Mouse (Mus musculus): ENCODE results near the gene Ndc80. TPM values are rescaled to one million over a fixed set of nuclear protein-coding genes. Genes with fewer than 3 reads are reported as not detected.
"Not testable (repeated sequence)": the region's sequence is repeated elsewhere in the genome, so short reads cannot be mapped to it uniquely, and the experiment has no call there.

Gene Ndc80
- polyA plus RNA-seq (2015; fragmentation: Nextera tagmentation; extraction: Ambion mirVana): 10.3 and 11.5 TPM in 2 replicates

DNA sequence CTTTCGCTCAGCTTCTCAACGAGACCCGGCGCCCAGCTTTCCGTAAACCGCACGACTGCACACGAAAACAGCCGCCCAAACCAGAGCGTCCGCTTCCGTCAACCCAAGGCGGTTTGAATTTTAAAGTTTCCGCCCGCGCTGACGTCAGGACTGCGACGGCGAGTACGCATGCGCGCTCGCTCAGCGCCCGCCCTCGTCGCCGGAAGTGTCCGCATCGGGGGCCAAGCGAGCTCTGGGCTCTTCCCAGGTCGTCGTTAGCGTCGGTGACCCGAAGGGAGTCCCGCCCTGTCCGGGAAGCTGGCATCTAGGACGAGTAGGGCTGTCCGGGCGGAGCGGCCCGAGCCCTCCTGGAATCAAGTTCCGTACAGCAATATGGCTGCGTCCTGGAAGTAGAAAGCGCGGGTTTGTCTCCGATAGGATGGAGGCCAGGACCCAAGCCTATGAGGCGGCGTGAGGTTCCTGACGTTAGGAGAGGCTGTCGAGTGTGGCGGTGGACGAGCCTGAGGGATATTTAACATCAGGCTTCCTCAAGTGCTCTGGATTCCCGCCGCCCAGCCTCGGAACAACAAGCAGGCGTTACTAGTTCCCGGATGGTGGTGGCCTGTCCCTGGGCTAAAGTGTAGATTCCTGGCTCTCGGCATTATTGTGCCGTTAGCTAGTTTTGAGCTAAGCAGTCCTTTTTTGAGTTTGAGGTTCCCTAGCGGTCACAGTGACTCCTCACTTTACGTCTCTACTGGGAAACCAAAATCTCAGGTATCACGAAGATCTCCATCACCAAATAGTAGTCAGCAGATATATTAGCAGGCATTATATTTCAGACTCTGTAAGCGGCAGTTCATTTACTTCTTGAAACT, at the start of gene Ndc80:
Gene Ndc80, minus strand, starts transcription at position 147 of the 854 bp plus-strand sequence.
- WGBS: under 1% methylated on average over 66 of the region's 66 CpGs

DNA sequence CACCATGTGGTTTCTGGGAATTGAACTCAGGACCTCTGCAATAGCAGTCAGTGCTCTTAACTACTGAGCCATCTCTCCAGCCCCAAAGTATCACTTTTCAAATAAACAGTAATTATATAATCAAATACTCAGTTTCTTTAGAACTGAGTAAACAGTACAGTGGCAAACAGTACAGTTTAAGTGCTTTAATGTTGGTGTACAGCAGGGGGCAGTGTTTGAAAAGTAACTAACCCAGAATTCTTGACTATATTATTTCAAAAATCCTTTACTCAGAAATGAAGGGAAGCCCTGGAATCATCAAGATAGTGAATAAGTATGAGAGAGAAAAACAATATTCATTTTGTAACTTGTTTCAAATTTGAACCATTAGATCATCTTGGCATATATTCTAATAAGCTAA, 35.0 kb upstream of the Ndc80 start:
- H3K4me3 ChIP-seq: no peak overlapping the region
- no peaks in the 10 kb centered on the region for H3K27me3 ChIP-seq
- H3K36me3 ChIP-seq: no peaks in the 10 kb centered on the region
- H3K4me1 ChIP-seq (replicated peaks): no peaks in the 10 kb centered on the region
- H3K4me2 ChIP-seq: no peak overlapping the region
- no peak overlapping the region for H3K9ac ChIP-seq
- ATAC-seq (ENCODE audit: low FRiP score): no peak
- H3K9me3 ChIP-seq: no peaks in the 10 kb centered on the region
- H3K27ac ChIP-seq: no peak overlapping the region

More for the DNA sequence above, at the start of gene Ndc80:
- Histone ChIP-seq H3K27ac (peak within 1 kb of the TSS; percentile 98), H3K4me2 (peak within 1 kb of the TSS; percentile 77), H3K36me3 (no peaks in the 10 kb centered on the region), H3K9me3 (no peaks in the 10 kb centered on the region), H3K4me3 (peak within 1 kb of the TSS; percentile 53), H3K4me1 (replicated peaks) (peaks cover 17% of the 10 kb centered on the region), H3K27me3 (no peaks in the 10 kb centered on the region), H3K9ac (peak within 1 kb of the TSS; percentile 72)
- peak; percentile 98 for ATAC-seq (ENCODE audit: low FRiP score)

DNA sequence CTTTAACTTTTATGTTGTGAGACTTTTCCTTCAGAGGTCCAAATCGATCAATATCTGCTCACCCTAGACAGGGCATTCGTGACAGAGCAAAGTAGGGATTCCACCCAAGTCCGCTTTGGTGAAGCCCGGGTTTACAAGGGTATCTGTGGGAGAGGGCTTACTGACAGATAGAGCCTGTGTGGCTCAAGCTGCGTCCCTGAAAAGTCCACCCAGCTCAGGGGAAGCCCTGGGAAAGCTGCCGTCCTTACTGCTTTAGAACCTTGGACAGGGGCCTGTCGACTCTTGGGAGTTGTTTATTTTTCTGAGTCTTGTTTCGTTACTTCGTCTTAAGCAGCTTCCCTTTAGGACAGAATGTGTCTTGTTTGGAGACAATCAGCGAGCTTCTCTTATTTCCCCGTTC, 26.2 kb upstream of the Ndc80 start:
- Histone ChIP-seq H3K4me1 (replicated peaks) (peaks cover 13% of the 10 kb centered on the region), H3K9ac (no peak overlapping the region), H3K27me3 (peaks cover 43% of the 10 kb centered on the region), H3K4me3 (peak overlapping the region; percentile 79), H3K4me2 (peak overlapping the region; percentile 94; the same call in 1 of the 2 replicates), H3K36me3 (no peaks in the 10 kb centered on the region), H3K9me3 (no peaks in the 10 kb centered on the region), H3K27ac (no peak overlapping the region)
- ATAC-seq (ENCODE audit: low FRiP score): no peak
- 15% methylated on average over 11 of the region's 11 CpGs for WGBS

- Histone ChIP-seq H3K4me1 (replicated peaks) (peaks cover 13% of the 10 kb centered on the region), H3K4me3 (peak within 1 kb of the TSS; percentile 79), H3K4me2 (peak within 1 kb of the TSS; percentile 94), H3K9ac (peak within 1 kb of the TSS; percentile 84), H3K27me3 (peaks cover 43% of the 10 kb centered on the region), H3K36me3 (no peaks in the 10 kb centered on the region), H3K9me3 (no peaks in the 10 kb centered on the region), H3K27ac (peak within 1 kb of the TSS; percentile 80)
- peak; percentile 96 for ATAC-seq (ENCODE audit: low FRiP score)
- WGBS: under 1% methylated on average over 78 of the region's 78 CpGs
Measured at GRCm38 (mm10) chr17:71551757-71552451, 25.2 kb upstream of the Ndc80 start, which contains the start of gene Spdya. Gene Spdya, plus strand, starts transcription at chr17:71552061.

- ATAC-seq (ENCODE audit: low FRiP score): peak; percentile 43
- Histone ChIP-seq H3K27me3 (peaks cover 43% of the 10 kb centered on the region), H3K27ac (peak overlapping the region; percentile 71), H3K4me1 (replicated peaks) (peaks cover 13% of the 10 kb centered on the region), H3K9ac (peak overlapping the region; percentile 84), H3K4me2 (peak overlapping the region; percentile 94), H3K36me3 (no peaks in the 10 kb centered on the region), H3K4me3 (peak overlapping the region; percentile 79), H3K9me3 (no peaks in the 10 kb centered on the region)
- 7% methylated on average over 6 of the region's 6 CpGs for WGBS
Measured at GRCm38 (mm10) chr17:71551350-71551749, 24.7 kb upstream of the Ndc80 start.

GRCm38 (mm10) chr17:71548586-71548985, 21.9 kb upstream of the Ndc80 start:
- Histone ChIP-seq H3K4me1 (replicated peaks) (peaks cover 13% of the 10 kb centered on the region), H3K4me3 (no peak overlapping the region), H3K9me3 (no peaks in the 10 kb centered on the region), H3K36me3 (no peaks in the 10 kb centered on the region), H3K9ac (no peak overlapping the region), H3K27ac (no peak overlapping the region), H3K4me2 (no peak overlapping the region), H3K27me3 (peaks cover 29% of the 10 kb centered on the region)
- ATAC-seq (ENCODE audit: low FRiP score): no peak
- WGBS: 8% methylated on average over 1 of the region's 1 CpGs

DNA sequence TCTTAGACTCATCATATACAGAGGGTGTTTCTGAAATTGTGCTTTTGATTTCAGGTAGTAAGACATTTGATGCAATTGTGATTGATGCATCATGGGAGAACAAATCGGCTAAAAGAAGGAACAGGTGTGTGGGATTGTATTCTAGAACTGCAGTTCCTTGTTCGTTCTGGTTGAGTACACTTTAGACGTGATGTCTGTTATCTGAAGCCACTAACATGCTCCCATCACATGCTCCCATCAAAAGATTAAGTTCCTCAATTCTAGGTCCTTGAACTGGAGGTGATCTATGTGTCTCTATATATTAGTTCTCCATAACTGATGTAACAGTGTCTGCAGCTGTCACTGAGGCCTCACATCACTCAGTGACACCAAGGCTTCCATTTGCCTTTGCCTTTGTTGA, 10.5 kb upstream of the Ndc80 start:
- no peak overlapping the region for H3K9ac ChIP-seq
- H3K27ac ChIP-seq: no peak overlapping the region
- WGBS: 88% methylated on average over 3 of the region's 3 CpGs
- no peak overlapping the region for H3K4me2 ChIP-seq
- H3K4me3 ChIP-seq: no peak overlapping the region
- ATAC-seq (ENCODE audit: low FRiP score): no peak
- H3K27me3 ChIP-seq: no peaks in the 10 kb centered on the region
- no peaks in the 10 kb centered on the region for H3K36me3 ChIP-seq
- H3K4me1 ChIP-seq (replicated peaks): no peaks in the 10 kb centered on the region
- H3K9me3 ChIP-seq: no peaks in the 10 kb centered on the region

- H3K4me1 ChIP-seq (replicated peaks); H3K4me3 ChIP-seq; H3K36me3 ChIP-seq; ATAC-seq (ENCODE audit: low FRiP score); H3K27ac ChIP-seq; H3K4me2 ChIP-seq; H3K9me3 ChIP-seq; H3K27me3 ChIP-seq; H3K9ac ChIP-seq: not testable (repeated sequence)
- 79% methylated on average over 1 of the region's 1 CpGs for WGBS
Measured at GRCm38 (mm10) chr17:71535595-71535994, 8.9 kb upstream of the Ndc80 start.

DNA sequence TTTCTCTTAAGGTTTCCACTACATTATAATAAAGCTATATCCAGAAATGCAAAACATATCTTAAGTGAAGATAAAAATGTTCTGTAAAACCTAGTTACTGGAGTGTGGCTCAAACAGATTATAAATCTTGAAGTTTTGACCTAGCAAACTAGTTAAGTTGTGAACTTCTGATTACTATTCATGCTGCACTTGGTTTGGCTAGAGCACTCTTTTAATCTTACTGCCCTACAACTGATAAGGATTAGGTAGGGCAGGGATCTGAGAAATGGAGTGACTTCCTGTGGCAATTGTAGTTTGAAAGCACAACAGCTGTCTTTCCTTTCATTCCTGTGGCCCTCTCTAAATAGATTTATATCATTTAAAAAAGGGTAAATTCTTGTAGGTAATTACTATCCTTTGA, 1.4 kb upstream of the Ndc80 start:
- Histone ChIP-seq H3K9ac (no peak overlapping the region), H3K27me3 (no peaks in the 10 kb centered on the region), H3K4me3 (no peak overlapping the region), H3K4me1 (replicated peaks) (peaks cover 17% of the 10 kb centered on the region), H3K36me3 (no peaks in the 10 kb centered on the region), H3K4me2 (no peak overlapping the region), H3K27ac (no peak overlapping the region), H3K9me3 (no peaks in the 10 kb centered on the region)
- no peak for ATAC-seq (ENCODE audit: low FRiP score)

DNA sequence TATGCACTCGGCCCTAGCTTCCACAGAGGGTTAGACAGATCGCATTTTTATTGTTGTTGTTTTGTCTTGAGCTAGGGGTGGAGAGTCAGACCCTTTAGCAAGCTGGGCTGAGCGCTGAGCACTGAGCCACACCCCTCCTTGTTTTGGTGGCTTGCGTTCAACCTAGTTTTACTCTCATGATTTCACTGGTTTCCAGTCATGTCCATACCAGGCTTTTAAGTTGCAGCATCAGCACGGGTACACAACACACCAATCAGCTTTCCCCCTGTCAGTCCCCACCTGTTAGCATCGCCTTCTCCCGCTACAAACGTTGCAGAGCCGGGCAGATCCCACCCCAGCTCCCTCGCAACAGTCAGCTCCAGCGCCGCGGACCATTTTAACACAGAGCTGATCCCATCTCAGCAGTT, 352 bp downstream of the Ndc80 start:
- Histone ChIP-seq H3K36me3 (no peaks in the 10 kb centered on the region), H3K4me3 (peak overlapping the region; percentile 53)
- ATAC-seq (ENCODE audit: low FRiP score): peak; percentile 5; the same call in 1 of the 2 replicates

DNA sequence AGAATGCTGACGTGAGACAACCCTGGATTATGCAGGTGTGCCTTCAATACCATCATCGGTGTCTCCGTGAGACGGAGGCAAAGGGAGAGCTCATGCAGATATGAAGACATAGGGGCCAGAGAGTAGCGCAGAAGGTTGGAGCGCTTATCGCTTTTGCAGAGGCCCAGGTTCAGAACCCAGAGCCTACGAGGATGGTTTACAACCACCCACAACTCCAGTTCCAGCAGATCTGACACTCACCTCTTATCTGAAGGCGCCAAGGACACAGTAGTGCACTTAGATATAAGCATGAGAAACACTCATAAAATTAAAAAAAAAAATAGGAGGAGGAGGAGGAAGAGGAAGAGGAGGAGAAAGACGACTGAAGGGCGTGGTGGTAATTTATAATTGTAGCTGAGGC, 16.4 kb downstream of the Ndc80 start:
- ATAC-seq (ENCODE audit: low FRiP score): no peak
- WGBS: 96% methylated on average over 11 of the region's 11 CpGs
- Histone ChIP-seq H3K36me3 (peaks cover 11% of the 10 kb centered on the region; the same call in 1 of the 2 replicates), H3K4me2 (no peak overlapping the region), H3K4me1 (replicated peaks) (no peaks in the 10 kb centered on the region), H3K27ac (no peak overlapping the region), H3K27me3 (no peaks in the 10 kb centered on the region), H3K4me3 (no peak overlapping the region), H3K9me3 (no peaks in the 10 kb centered on the region), H3K9ac (no peak overlapping the region)

More for the DNA sequence above, 352 bp downstream of the Ndc80 start:
- Histone ChIP-seq H3K4me1 (replicated peaks) (peaks cover 17% of the 10 kb centered on the region), H3K4me2 (peak overlapping the region; percentile 77), H3K27ac (peak overlapping the region; percentile 98; the same call in 1 of the 2 replicates), H3K9me3 (no peaks in the 10 kb centered on the region), H3K27me3 (no peaks in the 10 kb centered on the region), H3K9ac (peak overlapping the region; percentile 72)
- under 1% methylated on average over 13 of the region's 13 CpGs for WGBS

- no peak for ATAC-seq (ENCODE audit: low FRiP score)
- no peak overlapping the region for H3K4me2 ChIP-seq
- no peak overlapping the region for H3K4me3 ChIP-seq
- no peaks in the 10 kb centered on the region for H3K4me1 ChIP-seq (replicated peaks)
- H3K27ac ChIP-seq: no peak overlapping the region
- WGBS: 88% methylated on average over 8 of the region's 8 CpGs
- no peaks in the 10 kb centered on the region for H3K27me3 ChIP-seq
- no peaks in the 10 kb centered on the region for H3K9me3 ChIP-seq
- no peak overlapping the region for H3K9ac ChIP-seq
- peaks cover 11% of the 10 kb centered on the region for H3K36me3 ChIP-seq
Measured at GRCm38 (mm10) chr17:71506832-71507231, 19.8 kb downstream of the Ndc80 start.
